Mouse (Mus musculus): ENCODE results near the gene Loxl4. TPM values are rescaled to one million over a fixed set of nuclear protein-coding genes. Genes with fewer than 3 reads are reported as not detected.
A peak's percentile ranks its signal among the peaks of the same experiment; 100 is the strongest.

Gene Loxl4
- total and polyA plus RNA-seq, 3 experiments: 0.03 to 0.04 TPM; not detected in 1

DNA sequence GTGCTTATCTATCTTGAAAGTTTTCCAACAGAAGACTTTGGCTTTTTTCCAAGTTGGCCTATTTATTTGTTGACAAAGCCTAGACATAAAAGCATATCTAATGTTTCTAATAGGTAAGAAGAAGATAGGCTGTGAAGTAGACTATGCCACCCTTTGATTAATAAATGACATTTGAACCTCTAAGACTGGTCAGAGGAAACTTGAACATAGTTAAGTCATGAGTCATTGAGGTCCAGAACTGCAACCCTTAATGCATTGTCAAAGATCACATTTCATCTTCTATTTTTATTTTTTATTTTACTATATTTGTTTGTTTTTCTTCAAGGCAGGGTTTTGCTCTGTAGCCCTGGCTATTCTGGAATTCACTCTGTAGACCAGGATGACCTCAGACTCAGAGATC lies 45.6 kb downstream of the Loxl4 start:
- no peak overlapping the region for H3K4me3 ChIP-seq (ENCODE audit: control insufficient read depth in 1 of 2, insufficient read depth in 1 of 2, low read depth in 2 of 2, low read length in 2 of 2)

DNA sequence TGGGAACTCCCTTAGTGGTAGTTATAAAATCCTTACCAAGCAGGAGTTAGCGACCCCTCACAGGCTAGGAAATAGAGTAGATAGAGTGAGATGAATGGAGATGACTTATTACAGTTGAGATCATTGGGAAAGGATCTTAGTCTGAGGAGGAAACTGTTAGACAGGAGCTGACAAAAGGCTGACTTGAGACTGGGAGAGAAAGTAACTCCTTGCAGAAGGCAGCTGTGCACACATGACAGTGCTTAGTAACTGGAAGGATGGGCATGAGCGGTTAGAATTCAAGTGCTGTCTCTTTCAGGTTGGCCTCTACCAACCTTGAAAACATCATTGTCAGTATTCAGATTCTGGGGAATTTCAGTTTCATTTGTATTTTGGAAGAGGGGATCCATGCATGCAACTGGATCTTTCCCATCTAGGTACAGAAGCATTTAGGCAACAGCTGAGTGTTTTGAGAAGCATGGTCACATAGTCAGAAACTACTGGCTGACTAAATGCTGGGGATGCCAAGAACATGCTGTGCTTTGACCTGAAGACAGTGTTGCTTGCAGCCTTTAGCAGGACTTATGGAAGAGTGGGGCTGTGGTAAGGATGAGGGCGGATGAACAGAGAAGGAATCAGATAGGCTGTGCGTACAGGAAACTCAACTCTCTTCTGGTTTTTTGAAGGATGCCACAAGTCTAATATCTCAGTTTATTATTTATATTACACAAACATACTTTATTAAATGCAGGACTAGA lies 46.2 kb downstream of the Loxl4 start:
- Histone ChIP-seq H3K36me3 (ENCODE audit: control insufficient read depth in 1 of 2, insufficient read depth in 2 of 2, low read length in 2 of 2) (peaks cover 10 to 12% of the 10 kb centered on the region in 2 experiments), H3K27ac (ENCODE audit: control insufficient read depth, low read depth, low read length) (no peak overlapping the region), H3K27me3 (ENCODE audit: control insufficient read depth in 1 of 2, insufficient read depth in 2 of 2, low read length in 2 of 2) (no peaks in the 10 kb centered on the region), H3K9ac (ENCODE audit: control insufficient read depth, low read depth, low read length, poor library complexity, severe bottlenecking) (no peak overlapping the region), H3K4me3 (ENCODE audit: control insufficient read depth in 1 of 2, insufficient read depth in 1 of 2, low read depth in 2 of 2, low read length in 2 of 2) (no peak overlapping the region), H3K9me3 (replicated peaks; ENCODE audit: insufficient read depth, low read length) (no peaks in the 10 kb centered on the region), H3K79me2 (ENCODE audit: control insufficient read depth, insufficient read depth, low read length, poor library complexity) (peaks cover 3% of the 10 kb centered on the region; the same call in 1 of the 2 replicates), H3K4me1 (ENCODE audit: control insufficient read depth in 1 of 2, insufficient read depth in 2 of 2, low read length in 2 of 2) (peaks cover 7 to 8% of the 10 kb centered on the region in 2 experiments)
- no peak for DNase-seq (ENCODE audit: low read depth, low spot score)
- TF ChIP-seq USF2 (IDR thresholded peaks at IDR 0.05; ENCODE audit: borderline replicate concordance in 1 of 2, insufficient read depth in 1 of 2, low read depth in 1 of 2, low read length in 2 of 2) (no peak), MAX (IDR thresholded peaks at IDR 0.05; ENCODE audit: low read length) (no peak), E2F4 (IDR thresholded peaks at IDR 0.05; ENCODE audit: borderline replicate concordance, low read depth, low read length) (no peak), ETS1 (IDR thresholded peaks at IDR 0.05; ENCODE audit: low read depth, low read length) (no peak), SIN3A (IDR thresholded peaks at IDR 0.05; ENCODE audit: low read length) (no peak), ZC3H11A (IDR thresholded peaks at IDR 0.05; ENCODE audit: low read depth, low read length) (no peak), CTCF (IDR thresholded peaks at IDR 0.05 in 2 of 3, conservative IDR thresholded peaks at IDR 0.05 in 1 of 3; ENCODE audit: control insufficient read depth in 1 of 3, insufficient read depth in 1 of 3, low read depth in 2 of 3, low read length in 3 of 3, poor library complexity in 1 of 3, severe bottlenecking in 1 of 3) (no peak), USF1 (IDR thresholded peaks at IDR 0.05; ENCODE audit: low read depth, low read length) (no peak), POLR2AphosphoS2 (IDR thresholded peaks at IDR 0.05; ENCODE audit: low read length) (no peak), TBP (IDR thresholded peaks at IDR 0.05; ENCODE audit: low read depth, low read length) (no peak), POLR2A (IDR thresholded peaks at IDR 0.05; ENCODE audit: control insufficient read depth in 1 of 2, insufficient read depth in 1 of 2, low read depth in 1 of 2, low read length in 2 of 2, poor library complexity in 1 of 2) (no peak), MXI1 (IDR thresholded peaks at IDR 0.05; ENCODE audit: low read depth, low read length) (no peak), RCOR1 (IDR thresholded peaks at IDR 0.05; ENCODE audit: low read depth, low read length) (no peak), POLR2AphosphoS5 (IDR thresholded peaks at IDR 0.05; ENCODE audit: borderline replicate concordance, low read depth, low read length) (no peak)

More for the DNA sequence above, 45.6 kb downstream of the Loxl4 start:
- Histone ChIP-seq H3K9me3 (replicated peaks; ENCODE audit: insufficient read depth, low read length) (no peaks in the 10 kb centered on the region), H3K79me2 (ENCODE audit: control insufficient read depth, insufficient read depth, low read length, poor library complexity) (peaks cover under 1% of the 10 kb centered on the region; the same call in 1 of the 2 replicates), H3K27me3 (ENCODE audit: control insufficient read depth in 1 of 2, insufficient read depth in 2 of 2, low read length in 2 of 2) (no peaks in the 10 kb centered on the region), H3K9ac (ENCODE audit: control insufficient read depth, low read depth, low read length, poor library complexity, severe bottlenecking) (no peak overlapping the region), H3K4me1 (ENCODE audit: control insufficient read depth in 1 of 2, insufficient read depth in 2 of 2, low read length in 2 of 2) (peaks cover 7 to 8% of the 10 kb centered on the region in 2 experiments), H3K36me3 (ENCODE audit: control insufficient read depth in 1 of 2, insufficient read depth in 2 of 2, low read length in 2 of 2) (peaks cover 10 to 12% of the 10 kb centered on the region in 2 experiments), H3K27ac (ENCODE audit: control insufficient read depth, low read depth, low read length) (no peak overlapping the region)
- DNase-seq (ENCODE audit: low read depth, low spot score): no peak
- no peak for TF ChIP-seq POLR2AphosphoS5 (IDR thresholded peaks at IDR 0.05; ENCODE audit: borderline replicate concordance, low read depth, low read length)
- no peak for TF ChIP-seq ELF1 (IDR thresholded peaks at IDR 0.05; ENCODE audit: low read depth, low read length)
- TF ChIP-seq GATA1 (IDR thresholded peaks at IDR 0.05; ENCODE audit: low read depth, low read length): 0 out of 2 replicates have a peak, but pooled peaks have one; percentile 7
- TF ChIP-seq EP300 (IDR thresholded peaks at IDR 0.05; ENCODE audit: low read depth in 1 of 2, low read length in 2 of 2): peak in 1 of 2 experiments; percentile 14; a peak in 2 of 4 replicates
- no peak for TF ChIP-seq SIN3A (IDR thresholded peaks at IDR 0.05; ENCODE audit: low read length)

Data from MEL (cell line).